Mouse (Mus musculus) hindbrain, embryonic 12.5 days (tissue): ENCODE data around the gene Gnai2. TPM values are rescaled to one million over a fixed set of nuclear protein-coding genes. Genes with fewer than 3 reads are reported as not detected.
"Not testable (repeated sequence)": the region's sequence is repeated elsewhere in the genome, so short reads cannot be mapped to it uniquely, and the experiment has no call there.

ENCODE experiments used
- ATAC-seq: fragments of 200-750 bp; cut with Nextera tagmentation; 2 replicates; pipeline ENCODE4 v1.8.0; 2017; ENCODE audit warnings: moderate TSS enrichment; ENCODE audit not compliant: low FRiP score
- H3K27ac ChIP-seq: fragments of 300-500 bp; sonication (generic); 2 replicates; pipeline ENCODE4 v1.5.1; 2016; ENCODE audit warnings: mild to moderate bottlenecking
- H3K27me3 ChIP-seq: fragments of 300-500 bp; sonication (generic); 2 replicates; pipeline ENCODE4 v1.6.1; 2016; ENCODE audit warnings: mild to moderate bottlenecking
- H3K36me3 ChIP-seq: fragments of 300-500 bp; sonication (generic); 2 replicates; pipeline ENCODE4 v1.6.1; 2016; ENCODE audit warnings: mild to moderate bottlenecking
- H3K4me1 ChIP-seq: fragments of 300-500 bp; sonication (generic); 2 replicates; pipeline ENCODE4 v1.6.1; 2016
- H3K4me2 ChIP-seq: fragments of 300-500 bp; sonication (generic); replicated peaks from 2 replicates; pipeline ENCODE4 v1.6.1; 2016; ENCODE audit warnings: mild to moderate bottlenecking
- H3K4me3 ChIP-seq: fragments of 300-500 bp; sonication (generic); 2 replicates; pipeline ENCODE4 v1.5.1; 2016; ENCODE audit warnings: mild to moderate bottlenecking
- H3K9ac ChIP-seq: fragments of 300-500 bp; sonication (generic); 2 replicates; pipeline ENCODE4 v1.6.1; 2016; ENCODE audit warnings: mild to moderate bottlenecking, moderate library complexity
- H3K9me3 ChIP-seq: fragments of 300-500 bp; sonication (generic); replicated peaks from 2 replicates; pipeline ENCODE4 v1.6.1; 2016; ENCODE audit warnings: mild to moderate bottlenecking
- WGBS: fragments of 180-500 bp; shearing (Covaris S2); methylation state at CpG from one replicate; pipeline ENCODE4 v1.1.7; 2016; 5-methylcytosine and 5-hydroxymethylcytosine counted together
- polyA plus RNA-seq: library from polyadenylated mRNA; unstranded; fragments of >200 nt; fragmentation: Nextera tagmentation; extraction: Ambion mirVana; gene quantifications from 2 replicates; pipeline ENCODE4 v1.2.1, GENCODE M21; 2016

Gene Gnai2
- polyA plus RNA-seq = 516 and 531 TPM in 2 replicates

DNA sequence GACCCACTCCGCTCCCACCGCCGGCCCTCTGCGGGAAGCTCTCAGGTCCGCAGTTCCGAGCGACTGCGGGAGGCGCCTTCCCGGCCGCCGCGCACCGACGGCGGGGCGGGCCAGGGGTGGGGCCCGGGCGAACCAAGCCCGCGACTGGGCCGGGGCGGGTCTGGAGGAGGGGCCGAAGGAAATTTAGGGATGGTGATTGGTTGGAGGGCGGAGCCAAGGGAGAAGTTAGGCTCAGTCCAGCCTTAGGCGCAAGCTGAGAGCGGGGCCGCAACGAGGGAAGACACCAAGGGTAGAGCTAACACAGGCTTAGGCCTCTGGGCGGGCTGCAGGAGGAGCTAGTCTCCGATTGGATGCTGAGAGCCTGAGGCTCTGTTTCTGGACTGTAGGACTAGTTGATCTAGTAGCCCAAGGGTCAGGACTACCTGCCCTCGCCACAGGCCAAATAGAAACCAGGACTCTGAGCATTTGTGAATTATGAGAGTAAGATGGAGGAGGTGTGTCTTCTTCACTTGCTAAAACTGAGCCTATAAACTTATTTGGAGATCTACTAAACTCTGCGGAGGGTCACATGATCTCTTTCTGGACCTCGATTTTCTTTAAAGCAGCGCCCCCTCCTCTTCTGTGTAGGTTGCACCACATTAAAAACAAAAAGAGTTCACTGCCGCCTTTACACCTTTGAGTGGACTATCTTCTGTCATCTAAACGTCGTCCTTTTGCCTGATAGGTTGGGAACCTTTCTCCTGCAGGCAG, at the start of gene Gnai2:
Gnai2 (minus strand) TSS at position 89 of the 750 bp plus-strand sequence.
- H3K27me3 ChIP-seq = no peaks in the 10 kb centered on the region
- H3K9me3 ChIP-seq = no peaks in the 10 kb centered on the region
- peaks cover 64% of the 10 kb centered on the region for H3K4me1 ChIP-seq
- 3% methylated on average over 38 of the region's 38 CpGs for WGBS
- ATAC-seq = peak; percentile 88
- no peaks in the 10 kb centered on the region for H3K36me3 ChIP-seq
- H3K4me2 ChIP-seq = peak within 1 kb of the TSS; percentile 99
- H3K4me3 ChIP-seq = peak within 1 kb of the TSS; percentile 63
- peak within 1 kb of the TSS; percentile 87 for H3K9ac ChIP-seq
- H3K27ac ChIP-seq = peak within 1 kb of the TSS; percentile 97

GRCm38 (mm10) chr9:107682405-107682804, 47.2 kb upstream of the Gnai2 start:
- Histone ChIP-seq H3K36me3 (peaks cover 47% of the 10 kb centered on the region), H3K4me3 (no peak overlapping the region), H3K9ac (0 out of 2 replicates have a peak overlapping the region, but pooled peaks have one; percentile 13), H3K9me3 (no peaks in the 10 kb centered on the region), H3K4me1 (no peaks in the 10 kb centered on the region), H3K27me3 (peaks cover 9% of the 10 kb centered on the region), H3K4me2 (no peak overlapping the region), H3K27ac (no peak overlapping the region)
- 92% methylated on average over 20 of the region's 20 CpGs for WGBS
- ATAC-seq = no peak

GRCm38 (mm10) chr9:107679501-107679900, 44.3 kb upstream of the Gnai2 start, which contains the start of gene Gnat1:
TSS of gene Gnat1 (minus strand) at chr9:107679712.
- Histone ChIP-seq H3K9me3 (no peaks in the 10 kb centered on the region), H3K4me2 (no peak within 1 kb of the TSS), H3K9ac (no peak within 1 kb of the TSS), H3K36me3 (peaks cover 26% of the 10 kb centered on the region), H3K4me1 (peaks cover 16% of the 10 kb centered on the region), H3K4me3 (no peak within 1 kb of the TSS), H3K27ac (no peak within 1 kb of the TSS), H3K27me3 (peaks cover 36% of the 10 kb centered on the region)
- WGBS = 43% methylated on average over 5 of the region's 5 CpGs
- no peak for ATAC-seq

- Histone ChIP-seq H3K27ac (no peak overlapping the region), H3K9me3 (no peaks in the 10 kb centered on the region), H3K9ac (no peak overlapping the region), H3K36me3 (peaks cover 19% of the 10 kb centered on the region), H3K4me2 (no peak overlapping the region), H3K27me3 (peaks cover 37% of the 10 kb centered on the region), H3K4me3 (no peak overlapping the region), H3K4me1 (peaks cover 16% of the 10 kb centered on the region)
- ATAC-seq = no peak
- 86% methylated on average over 2 of the region's 2 CpGs for WGBS
These were observed 43.7 kb upstream of the Gnai2 start for GRCm38 (mm10) chr9:107678861-107679260.

DNA sequence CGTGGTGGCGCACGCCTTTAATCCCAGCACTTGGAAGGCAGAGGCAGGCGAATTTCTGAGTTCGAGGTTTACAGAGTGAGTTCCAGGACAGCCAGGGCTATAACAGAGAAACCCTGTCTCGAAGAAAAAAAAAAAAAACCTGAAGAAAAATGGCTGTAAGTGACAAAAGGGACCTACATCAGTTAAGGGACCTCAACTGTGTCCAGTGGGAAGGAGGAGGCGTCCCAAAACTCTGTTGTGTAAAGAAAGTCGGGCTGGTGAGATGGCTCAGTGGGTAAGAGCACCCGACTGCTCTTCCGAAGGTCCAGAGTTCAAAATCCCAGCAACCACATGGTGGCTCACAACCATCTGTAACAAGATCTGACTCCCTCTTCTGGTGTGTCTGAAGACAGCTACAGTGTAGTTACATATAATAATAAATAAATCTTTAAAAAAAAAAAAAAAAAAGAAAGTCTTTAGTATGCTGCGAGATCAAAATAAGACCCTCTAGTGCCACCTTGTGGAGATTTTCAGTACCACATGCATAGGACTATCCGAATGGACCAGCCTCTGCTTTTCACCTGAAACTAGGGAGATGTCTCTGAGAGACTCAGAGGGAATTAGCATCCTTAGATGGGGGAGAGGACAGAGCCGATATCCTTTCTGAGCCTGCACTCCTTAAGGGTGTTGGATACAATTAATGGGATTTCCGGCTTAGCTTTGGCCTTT, 42.8 kb upstream of the Gnai2 start:
- WGBS = 37% methylated on average over 14 of the region's 14 CpGs
- peaks cover 37% of the 10 kb centered on the region for H3K27me3 ChIP-seq

DNA sequence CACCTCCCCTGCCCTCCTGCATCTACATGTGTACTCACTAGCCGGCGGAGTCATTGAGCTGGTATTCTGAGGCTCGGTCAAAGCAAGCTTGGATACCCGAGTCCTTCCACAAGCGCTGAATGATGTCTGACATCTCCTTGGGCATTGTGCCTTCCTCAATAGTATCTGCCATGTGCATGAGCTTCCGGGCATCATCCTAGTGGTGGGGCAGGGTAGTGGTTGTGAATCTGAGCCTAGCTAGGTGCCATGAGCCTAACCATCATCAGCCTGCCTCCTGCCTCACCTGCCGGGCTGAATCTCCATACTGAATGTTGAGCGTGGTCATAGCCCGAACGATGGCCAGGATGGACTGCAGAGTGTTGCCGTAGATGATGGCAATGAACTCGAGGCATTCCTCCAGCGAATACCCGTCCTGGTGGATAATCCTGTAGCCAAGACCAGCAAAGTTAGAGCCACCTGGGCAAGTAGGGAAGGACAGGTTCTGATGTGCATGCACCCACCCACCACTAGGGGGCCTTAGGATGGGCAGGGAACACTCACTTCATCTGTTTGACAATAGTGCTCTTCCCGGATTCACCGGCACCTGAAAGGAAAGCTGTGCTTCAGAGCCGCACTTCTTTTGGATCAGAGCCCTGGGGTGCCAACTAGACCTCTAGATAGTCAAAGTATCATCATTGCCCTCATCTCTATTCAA, 42.1 kb upstream of the Gnai2 start:
- Histone ChIP-seq H3K9ac (no peak overlapping the region), H3K27me3 (peaks cover 37% of the 10 kb centered on the region), H3K4me1 (peaks cover 16% of the 10 kb centered on the region), H3K36me3 (peaks cover 5% of the 10 kb centered on the region; the same call in 1 of the 2 replicates), H3K4me2 (peak overlapping the region; percentile 59), H3K27ac (no peak overlapping the region), H3K4me3 (0 out of 2 replicates have a peak overlapping the region, but pooled peaks have one; percentile 31), H3K9me3 (no peaks in the 10 kb centered on the region)
- 21% methylated on average over 17 of the region's 17 CpGs for WGBS
- no peak for ATAC-seq

More for the DNA sequence above, 42.8 kb upstream of the Gnai2 start:
- not testable (repeated sequence) for H3K9ac ChIP-seq, H3K27ac ChIP-seq, H3K4me3 ChIP-seq, H3K9me3 ChIP-seq, ATAC-seq, H3K4me2 ChIP-seq
- Histone ChIP-seq H3K4me1 (peaks cover 16% of the 10 kb centered on the region), H3K36me3 (peaks cover 11% of the 10 kb centered on the region)

- peaks cover 16% of the 10 kb centered on the region for H3K4me1 ChIP-seq
- H3K4me3 ChIP-seq = peak overlapping the region; percentile 31
- H3K9ac ChIP-seq = peak overlapping the region; percentile 56
- WGBS = 2% methylated on average over 25 of the region's 25 CpGs
- H3K27me3 ChIP-seq = peaks cover 37% of the 10 kb centered on the region
- no peaks in the 10 kb centered on the region for H3K9me3 ChIP-seq
- ATAC-seq = peak; percentile 20
- peak overlapping the region; percentile 59 for H3K4me2 ChIP-seq
- no peak overlapping the region for H3K27ac ChIP-seq
- H3K36me3 ChIP-seq = no peaks in the 10 kb centered on the region
These were observed 41.1 kb upstream of the Gnai2 start for GRCm38 (mm10) chr9:107676302-107676701.

GRCm38 (mm10) chr9:107675671-107676301, 40.6 kb upstream of the Gnai2 start:
- WGBS = under 1% methylated on average over 39 of the region's 39 CpGs
- ATAC-seq = peak; percentile 42

DNA sequence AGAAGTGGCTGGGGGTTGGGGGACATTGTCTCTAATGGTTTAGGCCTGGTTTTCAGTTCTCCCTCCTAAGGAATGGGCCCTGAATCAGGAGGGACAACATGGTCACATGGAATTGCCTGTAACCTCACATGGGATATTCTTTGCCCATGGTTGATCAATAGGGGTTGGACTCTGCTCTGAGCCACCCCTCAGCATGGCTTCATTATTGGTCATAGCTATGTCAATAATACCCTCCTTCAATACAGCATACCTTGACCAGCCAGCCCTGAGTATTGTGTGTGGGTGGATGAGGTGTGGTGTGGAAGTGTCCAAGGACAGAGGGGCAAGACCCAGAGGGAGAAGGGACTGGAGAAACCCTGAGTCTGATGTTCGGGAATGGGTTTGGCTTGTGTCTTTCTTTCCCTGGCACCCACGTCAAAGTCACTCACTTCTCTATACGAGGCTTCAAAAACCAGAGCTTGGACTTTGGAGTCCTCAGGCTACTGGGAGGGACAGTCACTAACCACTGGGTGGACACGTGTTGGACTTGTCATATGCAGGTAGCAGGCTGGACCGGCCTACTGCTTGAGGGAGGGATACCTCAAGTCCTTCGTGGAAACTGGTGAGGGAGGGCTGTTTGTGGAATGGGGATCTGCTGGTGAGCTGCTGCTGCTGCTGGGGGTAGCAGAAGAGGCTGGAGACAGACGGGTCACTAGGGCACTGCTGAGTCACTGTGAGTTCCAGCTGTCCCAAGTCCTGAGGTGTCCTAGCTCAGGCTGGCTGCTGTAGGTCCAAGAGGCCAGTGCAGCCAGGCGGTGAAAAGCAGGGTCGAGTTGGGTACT, 39.7 kb upstream of the Gnai2 start:
- Histone ChIP-seq H3K4me2 (no peak overlapping the region), H3K4me3 (no peak overlapping the region), H3K9ac (no peak overlapping the region), H3K36me3 (no peaks in the 10 kb centered on the region), H3K27me3 (peaks cover 37% of the 10 kb centered on the region), H3K4me1 (peaks cover 22% of the 10 kb centered on the region), H3K9me3 (no peaks in the 10 kb centered on the region), H3K27ac (no peak overlapping the region)
- ATAC-seq = no peak
- WGBS = 59% methylated on average over 9 of the region's 9 CpGs

More at GRCm38 (mm10) chr9:107675671-107676301, 40.6 kb upstream of the Gnai2 start:
- H3K9me3 ChIP-seq = no peaks in the 10 kb centered on the region
- H3K27ac ChIP-seq = no peak overlapping the region
- peak overlapping the region; percentile 31 for H3K4me3 ChIP-seq
- peak overlapping the region; percentile 59 for H3K4me2 ChIP-seq
- peak overlapping the region; percentile 56; the same call in 1 of the 2 replicates for H3K9ac ChIP-seq
- H3K4me1 ChIP-seq = peaks cover 16% of the 10 kb centered on the region
- H3K36me3 ChIP-seq = no peaks in the 10 kb centered on the region
- peaks cover 37% of the 10 kb centered on the region for H3K27me3 ChIP-seq

- Histone ChIP-seq H3K27me3 (peaks cover 49% of the 10 kb centered on the region), H3K27ac (no peak overlapping the region)
- 61% methylated on average over 5 of the region's 5 CpGs for WGBS
These were observed 35.1 kb upstream of the Gnai2 start for GRCm38 (mm10) chr9:107670259-107670658.

GRCm38 (mm10) chr9:107669480-107669945, 34.3 kb upstream of the Gnai2 start, which contains the start of gene Slc38a3:
TSS of gene Slc38a3 (minus strand) at chr9:107669530.
- H3K27me3 ChIP-seq = peaks cover 44% of the 10 kb centered on the region
- no peak within 1 kb of the TSS for H3K27ac ChIP-seq
- H3K9me3 ChIP-seq = no peaks in the 10 kb centered on the region
- H3K4me2 ChIP-seq = no peak within 1 kb of the TSS
- no peak within 1 kb of the TSS for H3K9ac ChIP-seq
- 87% methylated on average over 9 of the region's 9 CpGs for WGBS
- no peak within 1 kb of the TSS for H3K4me3 ChIP-seq
- no peaks in the 10 kb centered on the region for H3K36me3 ChIP-seq
- ATAC-seq = no peak
- peaks cover 39% of the 10 kb centered on the region for H3K4me1 ChIP-seq

More at GRCm38 (mm10) chr9:107670259-107670658, 35.1 kb upstream of the Gnai2 start:
- H3K9me3 ChIP-seq = no peaks in the 10 kb centered on the region
- H3K4me1 ChIP-seq = peaks cover 40% of the 10 kb centered on the region
- no peak overlapping the region for H3K9ac ChIP-seq
- H3K4me2 ChIP-seq = no peak overlapping the region
- H3K4me3 ChIP-seq = no peak overlapping the region
- ATAC-seq = no peak
- no peaks in the 10 kb centered on the region for H3K36me3 ChIP-seq
